Mouse (Mus musculus) heart, embryonic 12.5 days (tissue): Measurements from ENCODE around the gene Zfp541. TPM values are rescaled to one million over a fixed set of nuclear protein-coding genes. Genes with fewer than 3 reads are reported as not detected.

Source experiments
- ATAC-seq: fragments of 200-750 bp; cut with Nextera tagmentation; 2 replicates; pipeline ENCODE4 v1.8.0; 2017; ENCODE audit warnings: moderate TSS enrichment, moderate library complexity; ENCODE audit not compliant: insufficient number of reproducible peaks, low FRiP score
- H3K27ac ChIP-seq: fragments of 300-500 bp; sonication (generic); 2 replicates; pipeline ENCODE4 v1.5.1; 2016; ENCODE audit warnings: mild to moderate bottlenecking, moderate library complexity; ENCODE audit not compliant: poor library complexity, severe bottlenecking
- H3K27me3 ChIP-seq: fragments of 300-500 bp; sonication (generic); replicated peaks from 2 replicates; pipeline ENCODE4 v1.6.1; 2016; ENCODE audit warnings: mild to moderate bottlenecking, moderate library complexity
- H3K36me3 ChIP-seq: fragments of 300-500 bp; sonication (generic); 2 replicates; pipeline ENCODE4 v1.6.1; 2016; ENCODE audit warnings: mild to moderate bottlenecking, moderate library complexity
- H3K4me1 ChIP-seq: fragments of 300-500 bp; sonication (generic); replicated peaks from 2 replicates; pipeline ENCODE4 v1.6.1; 2016; ENCODE audit warnings: mild to moderate bottlenecking
- H3K4me2 ChIP-seq: fragments of 300-500 bp; sonication (generic); 2 replicates; pipeline ENCODE4 v1.6.1; 2016; ENCODE audit warnings: mild to moderate bottlenecking, moderate library complexity
- H3K4me3 ChIP-seq: fragments of 300-500 bp; sonication (generic); 2 replicates; pipeline ENCODE4 v1.5.1; 2016; ENCODE audit warnings: mild to moderate bottlenecking
- H3K9ac ChIP-seq: fragments of 300-500 bp; sonication (generic); 2 replicates; pipeline ENCODE4 v1.6.1; 2016; ENCODE audit warnings: mild to moderate bottlenecking, moderate library complexity
- H3K9me3 ChIP-seq: fragments of 300-500 bp; sonication (generic); replicated peaks from 2 replicates; pipeline ENCODE4 v1.6.1; 2016; ENCODE audit warnings: mild to moderate bottlenecking, moderate library complexity
- WGBS: fragments of 180-500 bp; shearing (Covaris S2); methylation state at CpG from one replicate; pipeline ENCODE4 v1.1.7; 2016; 5-methylcytosine and 5-hydroxymethylcytosine counted together
- polyA plus RNA-seq: library from polyadenylated mRNA; unstranded; fragments of >200 nt; fragmentation: Nextera tagmentation; extraction: Ambion mirVana; gene quantifications from 2 replicates; pipeline ENCODE4 v1.2.1, GENCODE M21; 2016

Gene Zfp541
- polyA plus RNA-seq, 1 experiment from 2014 or later, result 0.05 TPM

DNA sequence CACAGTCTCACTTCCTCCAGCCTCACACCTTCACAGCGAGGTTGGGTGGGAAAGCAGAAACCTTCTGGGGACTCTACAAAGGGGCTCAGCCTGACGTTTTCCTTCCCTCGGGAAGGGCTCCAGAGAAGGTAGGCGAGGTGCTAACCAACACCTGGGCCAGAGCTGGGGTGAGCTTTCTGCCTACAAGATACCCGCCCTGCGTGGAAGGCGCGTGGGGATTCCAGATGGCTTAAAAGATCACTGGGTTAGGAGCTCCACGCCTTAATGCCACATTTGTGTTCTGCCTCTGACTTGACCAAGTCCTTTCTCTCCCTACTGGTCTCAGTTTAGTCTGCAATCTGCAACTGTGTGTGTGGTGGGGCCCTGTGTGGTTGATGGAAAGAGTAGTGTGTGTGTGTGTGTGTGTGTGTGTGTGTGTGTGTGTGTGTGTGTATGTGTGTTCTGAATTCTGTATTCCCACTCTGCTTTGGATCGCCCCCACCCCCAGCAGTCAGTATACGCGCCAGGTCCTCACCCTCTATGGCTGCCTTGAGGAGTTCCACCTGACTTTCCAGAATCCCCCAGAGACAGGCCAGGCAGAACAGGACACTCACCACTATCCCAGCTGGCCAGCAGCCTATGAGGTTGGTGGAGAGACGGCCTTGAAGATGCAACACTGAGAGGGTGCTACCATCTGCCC lies 69.5 kb downstream of the Zfp541 start:
- Histone ChIP-seq H3K4me2 (peak overlapping the region; percentile 86), H3K36me3 (peaks cover 12% of the 10 kb centered on the region), H3K4me1 (peaks cover 36% of the 10 kb centered on the region), H3K4me3 (peak overlapping the region; percentile 59), H3K27ac (no peak overlapping the region), H3K9me3 (no peaks in the 10 kb centered on the region), H3K9ac (no peak overlapping the region), H3K27me3 (peaks cover 29% of the 10 kb centered on the region)
- WGBS, result 38% methylated on average over 13 of the region's 13 CpGs
- ATAC-seq, result no peak

DNA sequence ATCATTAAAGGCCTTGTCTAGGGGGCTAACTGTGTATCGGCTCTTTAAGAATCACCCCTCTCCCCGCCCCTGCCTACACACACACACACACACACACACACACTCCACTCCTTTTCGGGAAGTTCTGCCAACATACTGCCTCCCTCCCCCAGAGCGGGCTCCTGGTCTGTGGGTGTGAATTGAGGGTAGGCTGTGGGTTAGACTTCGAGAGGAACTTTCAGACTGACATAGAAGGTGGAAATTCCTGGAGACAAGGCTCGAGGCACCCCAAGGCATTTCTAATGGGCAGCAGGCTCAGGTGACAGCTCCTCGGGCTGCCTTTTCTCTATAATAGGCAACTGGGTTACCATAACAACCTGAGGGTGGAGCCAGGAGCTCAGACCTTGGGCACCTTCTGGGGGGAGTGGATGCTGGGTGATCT lies 70.6 kb downstream of the Zfp541 start:
- no peak overlapping the region for H3K4me2 ChIP-seq
- no peak overlapping the region for H3K9ac ChIP-seq
- 15% methylated on average over 7 of the region's 7 CpGs for WGBS

DNA sequence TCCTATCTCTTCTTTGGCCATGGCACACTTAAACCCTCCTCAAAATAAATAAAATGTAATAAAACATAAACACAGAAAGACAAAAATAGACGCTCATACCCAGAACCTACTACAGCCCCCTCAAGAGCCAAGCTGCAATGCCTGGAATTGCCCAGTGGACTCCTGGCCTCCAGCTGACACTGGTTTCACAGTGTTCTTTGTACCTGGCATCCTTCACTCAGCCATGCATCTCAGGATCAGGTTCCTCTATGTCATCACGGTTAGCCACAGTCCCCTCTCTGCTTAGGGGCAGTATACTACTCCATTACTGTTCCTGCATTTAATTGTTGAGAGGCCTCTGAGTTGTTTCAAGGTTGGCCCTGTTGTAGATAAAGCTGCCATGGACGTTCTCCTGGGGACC lies 71.3 kb downstream of the Zfp541 start:
- WGBS, result 56% methylated on average over 3 of the region's 3 CpGs
- H3K27me3 ChIP-seq, result peaks cover 29% of the 10 kb centered on the region
- no peak overlapping the region for H3K4me2 ChIP-seq
- no peak overlapping the region for H3K27ac ChIP-seq
- no peaks in the 10 kb centered on the region for H3K9me3 ChIP-seq
- H3K4me3 ChIP-seq, result no peak overlapping the region
- no peak overlapping the region for H3K9ac ChIP-seq
- H3K4me1 ChIP-seq, result peaks cover 36% of the 10 kb centered on the region
- H3K36me3 ChIP-seq, result 0 out of 2 replicates have a peak, but pooled peaks cover 3% of the 10 kb centered on the region
- ATAC-seq, result no peak

More for the DNA sequence above, 70.6 kb downstream of the Zfp541 start:
- Histone ChIP-seq H3K36me3 (peaks cover 5% of the 10 kb centered on the region), H3K27me3 (peaks cover 29% of the 10 kb centered on the region), H3K4me3 (no peak overlapping the region), H3K4me1 (peaks cover 36% of the 10 kb centered on the region), H3K9me3 (no peaks in the 10 kb centered on the region), H3K27ac (no peak overlapping the region)
- ATAC-seq, result no peak

DNA sequence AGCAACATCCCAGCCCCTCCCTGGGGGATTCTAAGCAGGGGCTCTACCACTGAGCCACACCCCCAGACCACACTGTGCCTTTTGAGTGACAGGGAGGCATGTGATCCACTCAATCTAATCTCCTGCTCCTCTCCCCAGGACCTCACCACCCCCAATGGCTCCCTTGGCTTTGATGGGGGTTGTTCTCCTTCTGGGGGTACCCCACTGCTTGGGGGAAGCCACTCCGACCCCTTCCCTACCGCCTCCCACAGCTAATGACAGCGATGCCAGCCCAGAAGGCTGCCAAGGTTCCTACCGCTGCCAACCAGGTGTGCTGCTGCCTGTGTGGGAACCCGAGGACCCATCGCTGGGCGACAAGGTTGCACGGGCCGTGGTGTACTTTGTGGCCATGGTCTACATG lies 72.1 kb downstream of the Zfp541 start:
- no peak for ATAC-seq
- H3K36me3 ChIP-seq, result 0 out of 2 replicates have a peak, but pooled peaks cover 3% of the 10 kb centered on the region
- H3K9me3 ChIP-seq, result no peaks in the 10 kb centered on the region
- H3K4me1 ChIP-seq, result peaks cover 32% of the 10 kb centered on the region
- H3K4me2 ChIP-seq, result no peak overlapping the region
- H3K27me3 ChIP-seq, result peaks cover 29% of the 10 kb centered on the region
- H3K9ac ChIP-seq, result no peak overlapping the region
- no peak overlapping the region for H3K27ac ChIP-seq
- no peak overlapping the region for H3K4me3 ChIP-seq
- WGBS, result 88% methylated on average over 9 of the region's 9 CpGs

DNA sequence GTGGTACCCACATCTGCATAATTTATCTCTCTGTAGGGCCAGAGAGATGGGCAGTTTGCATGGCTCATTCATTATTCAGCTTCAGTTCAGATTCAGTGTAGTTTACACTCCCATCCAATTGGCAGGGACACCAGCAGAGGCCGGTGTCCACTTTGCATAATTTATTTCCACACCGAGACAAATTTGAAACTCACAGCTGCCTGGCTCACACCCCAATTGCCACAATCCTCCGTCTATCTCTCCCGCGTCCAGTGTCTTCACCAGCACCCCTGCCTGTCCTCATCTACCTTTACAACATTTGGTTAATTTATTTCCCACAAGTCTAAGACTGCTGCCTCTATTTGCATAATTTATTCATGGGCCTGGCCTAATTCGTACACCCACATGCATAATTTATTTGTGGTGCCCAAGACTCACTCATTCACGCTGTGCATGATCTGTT lies 73.4 kb downstream of the Zfp541 start:
- WGBS, result 75% methylated on average over 7 of the region's 7 CpGs
- Histone ChIP-seq H3K9me3 (no peaks in the 10 kb centered on the region), H3K4me3 (no peak overlapping the region), H3K27me3 (peaks cover 29% of the 10 kb centered on the region), H3K27ac (no peak overlapping the region), H3K4me1 (peaks cover 20% of the 10 kb centered on the region), H3K4me2 (no peak overlapping the region), H3K9ac (no peak overlapping the region), H3K36me3 (0 out of 2 replicates have a peak, but pooled peaks cover 3% of the 10 kb centered on the region)
- ATAC-seq, result no peak

Other genes starting within 250 kb of the Zfp541 start
- gene Obox6, start 222.1 kb upstream of the Zfp541 start, polyA plus RNA-seq, result not detected in 2 replicates
- not detected in 2 replicates for gene Crx, start 181.8 kb upstream of the Zfp541 start, polyA plus RNA-seq
- gene Crxos, start 179.2 kb upstream of the Zfp541 start, polyA plus RNA-seq, result not detected in 2 replicates
- 759 and 790 TPM in 2 replicates for gene Selenow, start 139.4 kb upstream of the Zfp541 start, polyA plus RNA-seq
- 122 and 126 TPM in 2 replicates for gene Nop53, start 115.7 kb upstream of the Zfp541 start, polyA plus RNA-seq
- 35.2 and 37.9 TPM in 2 replicates for gene Ehd2, start 94.2 kb upstream of the Zfp541 start, polyA plus RNA-seq
- gene Bicra, start 13.9 kb upstream of the Zfp541 start, polyA plus RNA-seq, result 5.9 and 6.4 TPM in 2 replicates
- gene Napa, start 36.6 kb downstream of the Zfp541 start, polyA plus RNA-seq, result 144 and 159 TPM in 2 replicates
- gene Kptn, start 58.1 kb downstream of the Zfp541 start, polyA plus RNA-seq, result 29.4 and 31.0 TPM in 2 replicates
- gene Slc8a2, start 68.0 kb downstream of the Zfp541 start, polyA plus RNA-seq, result 0.28 and 0.30 TPM in 2 replicates
- 18.2 and 21.5 TPM in 2 replicates for gene Meis3, start 113.3 kb downstream of the Zfp541 start, polyA plus RNA-seq
- 11.9 and 13.0 TPM in 2 replicates for gene Dhx34, start 160.2 kb downstream of the Zfp541 start, polyA plus RNA-seq
- 0.85 and 1.1 TPM in 2 replicates for gene C5ar2, start 182.3 kb downstream of the Zfp541 start, polyA plus RNA-seq
- 1.1 and 1.8 TPM in 2 replicates for gene C5ar1, start 197.7 kb downstream of the Zfp541 start, polyA plus RNA-seq
- gene Inafm1, start 211.8 kb downstream of the Zfp541 start, polyA plus RNA-seq, result 11.0 and 12.1 TPM in 2 replicates
- gene Ccdc9, start 225.0 kb downstream of the Zfp541 start, polyA plus RNA-seq, result 24.3 and 31.2 TPM in 2 replicates
- gene Bbc3, start 246.6 kb downstream of the Zfp541 start, polyA plus RNA-seq, result 9.8 and 10.4 TPM in 2 replicates